Mouse (Mus musculus) kidney, adult 8-10 months (tissue): ENCODE data around the gene Gpi1.
"Not testable (repeated sequence)": the region's sequence is repeated elsewhere in the genome, so short reads cannot be mapped to it uniquely, and the experiment has no call there.

Source experiments
- DNase-seq, 2 experiments: peaks; one replicate each; pipeline ENCODE4 v3.0.0; 2022

Gpi1 gene

GRCm38 (mm10) chr7:34229153-34229552, 983 bp downstream of the Gpi1 start:
- DNase-seq, result no peak

- no peak for DNase-seq
Observed at GRCm38 (mm10) chr7:34228641-34229040, 1.5 kb downstream of the Gpi1 start.

DNA sequence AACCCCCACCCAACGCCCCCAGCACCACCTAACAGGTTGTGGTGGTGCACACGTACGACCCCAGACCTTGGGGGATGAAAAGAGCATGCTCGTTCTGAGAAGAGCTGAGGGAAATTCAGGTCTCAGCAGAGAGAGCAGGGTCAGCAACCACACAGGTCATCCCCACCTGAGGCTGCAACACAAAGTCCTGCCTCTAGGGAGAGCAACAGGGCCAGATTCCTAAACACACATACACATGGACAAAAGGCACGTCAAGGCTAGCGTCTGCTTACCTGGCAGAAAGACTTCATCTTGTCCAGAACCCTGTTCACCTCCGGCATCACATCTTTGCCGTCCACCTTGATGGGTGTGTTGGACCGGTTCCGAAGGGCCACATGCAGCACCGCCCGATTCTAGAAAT, 3.3 kb downstream of the Gpi1 start:
- DNase-seq, result no peak

GRCm38 (mm10) chr7:34226086-34226485, 4.0 kb downstream of the Gpi1 start:
- peak; percentile 29 to 35 for DNase-seq

DNA sequence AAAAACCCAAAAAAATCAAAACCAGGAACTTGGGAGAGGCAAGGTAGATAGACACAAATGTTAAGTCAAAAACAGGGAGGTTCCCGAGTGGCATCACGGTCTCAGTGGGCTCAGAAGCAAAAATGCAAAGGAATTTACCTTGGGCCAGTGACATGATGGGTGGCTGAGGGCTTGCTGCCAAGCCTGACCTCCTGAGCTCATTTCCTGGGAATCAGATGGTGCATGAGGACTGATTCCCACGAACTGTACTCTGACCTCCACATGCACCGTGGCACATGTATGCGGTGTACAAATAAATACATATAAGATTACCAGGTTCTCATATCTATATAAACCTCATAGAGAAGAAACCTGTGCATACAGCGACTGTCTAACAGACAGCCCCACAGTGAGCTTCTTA, 5.8 kb downstream of the Gpi1 start:
- no peak for DNase-seq

DNA sequence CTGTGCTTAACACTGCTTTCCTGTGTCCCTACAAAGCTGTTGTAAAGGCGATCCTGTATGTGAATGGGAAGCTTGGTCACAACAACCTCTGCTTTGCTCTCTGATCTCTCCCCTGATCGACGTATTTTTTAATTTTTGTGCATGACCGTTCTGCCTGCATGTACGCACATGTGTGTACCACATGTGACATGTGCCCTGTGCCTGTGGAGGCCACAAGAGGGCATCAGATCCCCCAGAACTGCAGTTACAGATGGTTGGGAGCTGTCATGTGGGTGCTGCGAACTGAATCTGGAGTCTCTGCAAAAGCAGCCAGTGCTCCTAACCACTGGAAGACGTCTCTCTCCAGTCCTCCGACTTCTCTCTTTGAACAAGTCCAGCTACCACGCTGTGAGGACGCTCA, 7.8 kb downstream of the Gpi1 start:
- no peak for DNase-seq

- no peak for DNase-seq
Observed at GRCm38 (mm10) chr7:34221594-34222250, 8.4 kb downstream of the Gpi1 start.

GRCm38 (mm10) chr7:34218496-34218895, 11.6 kb downstream of the Gpi1 start:
- no peak for DNase-seq

GRCm38 (mm10) chr7:34216474-34216873, 13.7 kb downstream of the Gpi1 start:
- DNase-seq, result no peak

DNA sequence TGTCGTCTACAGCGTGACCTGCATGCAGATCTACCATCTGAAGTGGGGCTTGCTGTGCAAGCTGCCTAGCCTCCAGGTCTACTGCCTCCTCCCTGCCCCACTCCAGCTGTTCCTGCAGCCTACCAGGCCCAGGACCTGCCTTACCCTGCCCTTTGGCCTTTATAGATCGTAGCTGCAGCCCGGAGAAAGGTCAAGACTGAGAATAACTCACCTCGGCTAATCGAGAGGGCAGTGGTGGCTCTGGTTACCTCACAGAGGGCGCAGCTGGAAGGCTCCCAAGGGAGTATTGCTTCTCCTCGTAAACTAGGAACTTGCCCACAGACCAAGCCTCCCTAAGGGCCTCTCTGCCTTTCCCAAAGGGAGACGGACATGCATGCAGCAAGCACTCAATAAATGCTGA, 14.7 kb downstream of the Gpi1 start:
- DNase-seq, result no peak

DNA sequence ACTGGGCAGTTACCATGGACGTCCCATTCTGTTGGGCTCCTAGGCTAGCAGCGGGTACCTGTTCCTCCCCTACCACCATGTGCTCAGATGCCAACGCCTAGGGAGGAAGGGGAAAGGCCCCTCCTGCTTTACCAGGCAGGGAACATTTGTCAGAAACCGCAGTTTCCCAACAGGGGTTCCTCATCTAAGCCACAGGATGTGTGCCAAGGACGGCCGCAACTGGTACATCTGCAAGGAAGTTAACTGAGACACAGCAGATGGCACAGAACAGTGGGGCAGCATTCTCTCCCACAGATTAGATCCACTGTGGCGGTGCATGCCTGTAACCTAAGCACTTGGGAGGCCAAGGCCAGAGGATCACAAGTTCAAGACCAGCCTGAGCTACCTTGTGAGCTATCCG, 15.5 kb downstream of the Gpi1 start:
- DNase-seq, result no peak

DNA sequence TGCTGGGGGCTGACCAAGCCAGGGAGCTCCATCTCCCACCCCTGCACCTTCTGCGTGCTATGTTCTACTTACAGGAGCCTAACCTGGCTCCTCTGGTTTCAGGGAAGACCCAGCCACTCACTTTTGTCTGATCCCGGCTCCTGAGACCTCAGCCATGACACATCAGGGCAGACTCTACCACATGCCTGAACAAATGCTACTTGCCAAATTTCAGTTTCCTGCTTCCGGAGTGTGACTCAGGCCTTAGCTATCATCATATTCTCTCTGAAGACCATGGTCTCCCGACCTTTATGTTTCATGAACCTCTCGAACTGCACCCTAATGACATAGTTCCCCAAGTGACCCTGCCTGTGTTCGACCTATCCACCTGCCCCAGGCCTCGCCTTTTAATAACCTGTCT, 16.9 kb downstream of the Gpi1 start:
- DNase-seq, result no peak

GRCm38 (mm10) chr7:34208027-34208745, 21.9 kb downstream of the Gpi1 start:
- no peak for DNase-seq

GRCm38 (mm10) chr7:34206331-34206730, 23.8 kb downstream of the Gpi1 start:
- no peak for DNase-seq

- not testable (repeated sequence) for DNase-seq
Observed at GRCm38 (mm10) chr7:34202147-34202546, 28.0 kb downstream of the Gpi1 start.

DNA sequence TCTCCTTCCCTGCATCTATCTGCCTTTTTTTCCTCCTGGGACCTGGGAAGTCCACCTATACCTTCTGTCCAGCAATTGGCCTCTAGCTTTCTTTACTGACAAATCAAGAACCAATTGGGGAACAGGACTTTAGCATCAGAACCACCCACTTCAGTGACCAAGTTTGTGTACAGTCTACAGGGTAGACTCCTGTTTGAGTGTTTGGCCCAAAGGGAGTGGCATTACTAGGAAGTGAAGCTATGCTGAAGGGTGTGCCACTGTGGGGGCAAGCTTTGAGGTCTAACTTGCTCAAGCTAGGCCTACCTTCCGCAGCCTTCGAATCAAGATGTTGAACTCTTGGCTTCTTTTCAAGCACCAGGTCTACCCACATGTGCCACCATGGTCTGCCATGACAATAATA, 29.3 kb downstream of the Gpi1 start:
- DNase-seq, result no peak

DNA sequence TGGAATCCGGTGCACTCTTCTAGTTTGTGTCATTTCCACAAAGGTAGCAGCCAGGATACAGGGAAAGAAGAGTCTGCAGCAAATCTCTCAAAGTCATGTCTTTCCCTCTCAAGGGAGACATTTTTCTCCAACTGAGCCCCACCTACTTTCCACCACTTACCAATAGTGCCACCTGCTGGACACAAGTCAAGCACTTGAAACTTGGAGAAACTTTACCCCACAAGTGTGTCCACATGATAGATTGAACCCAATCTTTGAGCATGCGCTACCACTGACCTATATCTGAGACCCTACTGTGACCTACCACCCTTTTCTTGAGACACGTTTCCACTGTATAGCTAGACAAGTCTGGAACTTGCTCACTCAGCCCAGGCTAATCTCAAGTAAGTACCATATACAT, 31.8 kb downstream of the Gpi1 start:
- DNase-seq, result peak; percentile 16 to 19

DNA sequence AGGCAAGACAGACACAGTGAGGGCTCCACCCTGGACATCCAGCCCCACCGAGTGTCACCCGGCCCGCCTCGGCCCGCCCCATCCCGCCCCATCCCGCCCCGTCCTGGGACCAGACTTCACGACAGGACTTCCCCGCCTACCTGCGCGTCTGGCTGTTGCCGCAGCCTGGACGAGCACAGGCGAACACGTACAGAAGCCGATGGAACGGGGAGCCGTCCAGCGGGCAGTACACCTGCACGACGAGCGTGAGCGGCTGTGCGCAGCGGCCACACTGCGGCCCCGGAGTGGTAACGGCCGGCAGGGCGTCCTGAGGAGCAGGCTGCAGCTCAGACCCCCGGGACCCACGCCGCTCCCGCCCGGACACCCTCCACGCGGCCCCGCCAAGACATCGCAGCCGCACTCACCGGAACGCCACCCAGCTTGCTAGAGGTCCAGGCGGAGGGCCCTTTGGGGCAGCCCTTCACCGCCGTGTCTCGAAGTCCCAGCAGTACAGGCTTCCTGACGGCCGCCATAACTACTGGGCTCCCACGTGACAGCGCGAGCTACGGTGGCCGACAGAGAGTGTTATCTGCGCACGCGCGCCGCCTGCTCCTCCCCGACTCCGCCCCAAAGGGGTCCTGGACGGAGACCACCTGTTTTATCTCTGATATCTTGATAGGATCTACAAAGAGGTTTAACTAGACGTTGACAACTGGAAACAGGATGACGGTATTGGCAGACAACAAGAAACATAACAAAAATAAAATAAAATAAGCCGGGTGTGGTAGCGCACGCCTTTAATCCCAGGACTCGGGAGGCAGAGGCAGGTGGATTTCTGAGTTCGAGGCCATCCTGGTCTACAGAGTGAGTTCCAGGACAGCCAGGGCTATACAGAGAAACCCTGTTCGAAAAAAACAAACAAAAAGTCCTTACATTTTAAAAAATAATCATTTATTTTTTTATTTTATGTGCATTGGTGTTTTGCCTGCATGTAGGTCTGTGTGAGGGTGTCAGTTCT, 33.7 kb downstream of the Gpi1 start, which contains the start of gene Pdcd2l:
Gene Pdcd2l (minus strand): TSS at position 530 of the 997 bp plus-strand sequence.
- peak; percentile 87 to 93 for DNase-seq

- DNase-seq, result no peak
Observed at GRCm38 (mm10) chr7:34195632-34196031, 34.5 kb downstream of the Gpi1 start.

GRCm38 (mm10) chr7:34192825-34193224, 37.3 kb downstream of the Gpi1 start:
- no peak for DNase-seq

- DNase-seq, result no peak
Observed at GRCm38 (mm10) chr7:34189376-34189989, 40.7 kb downstream of the Gpi1 start.

DNA sequence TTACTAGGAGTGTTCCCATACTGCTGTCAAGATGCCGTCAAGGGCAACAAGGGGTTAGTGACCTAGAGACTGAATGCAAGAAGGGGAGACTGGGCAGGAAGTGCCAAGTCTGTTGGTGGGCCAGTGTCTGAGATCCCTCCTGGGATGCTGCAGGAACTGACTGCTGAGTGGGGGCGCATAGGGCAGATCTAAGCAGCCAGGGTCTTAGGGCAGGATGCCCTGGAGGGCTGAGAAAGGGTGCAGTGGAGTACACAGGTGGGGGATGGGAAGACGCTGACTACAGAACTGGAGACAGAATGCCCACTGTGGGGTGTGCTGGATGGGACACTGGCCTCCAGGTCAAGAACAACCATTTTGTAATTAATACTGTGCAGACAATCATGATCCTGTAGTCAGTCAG, 46.3 kb downstream of the Gpi1 start:
- no peak for DNase-seq

DNA sequence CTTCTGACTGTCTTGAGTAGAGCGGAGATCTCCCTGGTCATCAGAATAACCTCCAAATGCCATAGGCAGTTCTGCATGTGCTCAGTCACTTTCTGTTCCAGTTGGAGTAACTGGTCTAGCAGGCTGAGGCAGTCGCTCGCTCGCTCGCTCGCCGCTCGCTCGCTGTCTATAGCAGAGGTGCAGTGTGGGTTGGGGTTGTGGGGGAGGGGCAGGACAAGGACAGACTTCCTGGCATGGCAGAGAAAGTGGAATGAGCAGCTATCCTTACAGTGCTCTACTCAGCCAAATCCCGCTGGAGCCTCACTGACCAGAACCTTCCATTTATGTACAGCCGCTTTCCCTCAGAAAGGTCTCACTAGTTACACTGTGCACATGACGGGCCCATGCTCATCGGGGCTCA, 46.8 kb downstream of the Gpi1 start:
- no peak for DNase-seq
